Mouse (Mus musculus): ENCODE data around the gene Wnt4.

Gene Wnt4

DNA sequence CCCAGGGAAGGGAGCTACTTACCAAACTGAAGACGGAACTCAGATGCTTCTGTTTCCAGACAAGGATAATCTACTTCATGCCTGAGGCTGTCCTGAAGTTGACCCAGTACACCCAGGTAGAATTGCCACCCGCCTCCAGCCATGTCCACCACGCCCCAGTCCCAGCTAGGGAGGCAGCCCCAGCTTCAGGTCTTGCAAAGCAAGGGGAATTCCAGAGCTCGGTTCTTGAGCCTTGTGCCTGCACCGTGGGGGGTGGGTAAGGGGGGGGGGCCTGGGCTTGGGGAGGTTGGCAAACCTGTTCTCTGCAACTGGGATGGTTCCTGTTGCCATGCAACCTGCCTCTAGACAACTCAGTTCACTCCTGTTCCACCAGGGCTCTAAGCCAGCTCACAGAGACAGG lies 2.1 kb downstream of the Wnt4 start:
- DNase-seq, result no peak

- DNase-seq, result no peak
Measured at GRCm38 (mm10) chr4:137281273-137281672, 4.0 kb downstream of the Wnt4 start.

DNA sequence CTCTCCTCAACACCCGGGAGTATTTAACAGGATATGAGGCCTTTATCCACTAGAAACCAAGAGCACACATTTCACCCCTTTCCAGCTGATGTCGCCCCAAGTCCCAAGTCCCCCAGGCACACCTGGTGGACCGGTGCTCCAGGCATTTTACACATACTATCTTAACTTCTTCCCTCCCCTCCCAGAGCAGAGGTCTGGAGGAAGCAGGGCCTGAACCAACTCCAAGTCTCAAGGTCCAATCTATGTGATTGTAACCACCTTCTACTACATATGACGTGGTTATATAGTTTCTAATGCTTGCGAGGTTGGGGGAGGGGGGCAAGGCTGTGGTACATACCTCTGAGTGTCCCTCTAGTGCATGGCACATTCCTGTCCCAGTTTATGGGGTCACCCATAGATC lies 4.8 kb downstream of the Wnt4 start:
- DNase-seq, result no peak

GRCm38 (mm10) chr4:137282584-137283406 lies 5.5 kb downstream of the Wnt4 start:
- DNase-seq, result no peak

- DNase-seq, result no peak
Measured at GRCm38 (mm10) chr4:137283407-137283732, 6.1 kb downstream of the Wnt4 start.

- DNase-seq, result no peak
Measured at GRCm38 (mm10) chr4:137285876-137286661, 8.8 kb downstream of the Wnt4 start.

GRCm38 (mm10) chr4:137286662-137286953 lies 9.3 kb downstream of the Wnt4 start:
- DNase-seq, result no peak

DNA sequence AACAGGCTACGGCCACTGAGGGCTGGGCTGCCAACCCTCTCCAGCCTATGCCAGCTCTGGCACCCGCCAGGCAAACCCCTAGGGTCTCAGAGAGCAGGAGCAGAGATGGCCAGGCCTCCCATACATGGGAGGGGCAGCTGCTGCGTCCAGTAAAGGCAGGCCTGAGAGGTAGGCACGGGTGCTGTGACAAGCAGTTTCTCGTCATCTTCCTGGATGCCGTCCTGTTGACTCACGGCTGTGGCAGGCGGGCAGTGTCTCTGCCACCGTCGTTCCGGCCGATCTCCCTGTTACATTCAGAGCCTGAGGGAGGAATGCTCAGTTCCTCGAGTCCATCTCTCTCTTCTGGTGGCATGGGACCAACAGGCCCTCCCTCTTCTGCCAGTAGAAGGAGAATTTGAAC lies 9.9 kb downstream of the Wnt4 start:
- DNase-seq, result no peak

- DNase-seq, result peak; percentile 63
Measured at GRCm38 (mm10) chr4:137287818-137288217, 10.5 kb downstream of the Wnt4 start.

GRCm38 (mm10) chr4:137289701-137290100 lies 12.4 kb downstream of the Wnt4 start:
- DNase-seq, result no peak

DNA sequence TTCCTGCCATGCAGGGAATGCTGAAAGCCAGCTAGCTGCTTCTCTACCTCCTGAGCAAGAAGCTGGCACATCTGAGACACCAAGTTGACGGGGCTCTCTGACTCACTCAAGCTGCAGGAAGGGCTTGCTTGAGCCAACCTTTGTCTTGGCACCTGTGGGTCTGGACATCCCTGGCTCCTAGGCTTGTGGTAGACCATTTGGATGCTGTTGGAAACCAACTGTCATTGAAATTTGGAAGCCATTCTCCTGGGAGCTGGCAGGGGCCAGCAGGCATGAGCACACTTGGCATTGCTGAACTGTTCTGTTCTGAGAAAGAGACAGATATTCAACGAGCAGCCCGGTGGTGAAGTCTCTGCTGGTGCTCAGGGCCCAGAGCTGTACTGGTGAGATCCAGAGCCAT lies 13.0 kb downstream of the Wnt4 start:
- no peak for DNase-seq

- DNase-seq, result no peak
Measured at GRCm38 (mm10) chr4:137292625-137293024, 15.3 kb downstream of the Wnt4 start.

GRCm38 (mm10) chr4:137294032-137294431 lies 16.7 kb downstream of the Wnt4 start:
- DNase-seq, result no peak

DNA sequence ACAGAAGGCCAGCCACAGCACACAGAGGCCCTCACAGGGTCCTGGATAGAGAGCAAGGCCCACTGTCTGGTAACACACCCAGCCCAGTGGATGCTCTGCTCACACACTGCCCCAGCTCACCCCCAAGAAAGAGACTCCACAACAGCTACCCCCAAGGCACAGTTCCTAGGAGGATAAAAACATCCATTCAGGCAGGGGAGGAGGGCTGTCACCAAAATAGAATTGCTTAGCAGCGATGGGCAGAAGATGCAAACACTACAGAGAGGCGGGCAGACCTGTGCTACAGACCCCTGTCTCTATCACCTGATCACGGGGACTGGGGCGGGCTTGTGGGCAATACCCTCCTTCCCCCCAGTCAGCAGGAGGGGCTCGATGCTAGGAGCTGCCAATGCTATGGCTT lies 17.2 kb downstream of the Wnt4 start:
- DNase-seq, result no peak

- DNase-seq, result peak; percentile 54
Measured at GRCm38 (mm10) chr4:137294951-137295350, 17.7 kb downstream of the Wnt4 start.

GRCm38 (mm10) chr4:137297611-137298010 lies 20.3 kb downstream of the Wnt4 start:
- DNase-seq, result no peak

DNA sequence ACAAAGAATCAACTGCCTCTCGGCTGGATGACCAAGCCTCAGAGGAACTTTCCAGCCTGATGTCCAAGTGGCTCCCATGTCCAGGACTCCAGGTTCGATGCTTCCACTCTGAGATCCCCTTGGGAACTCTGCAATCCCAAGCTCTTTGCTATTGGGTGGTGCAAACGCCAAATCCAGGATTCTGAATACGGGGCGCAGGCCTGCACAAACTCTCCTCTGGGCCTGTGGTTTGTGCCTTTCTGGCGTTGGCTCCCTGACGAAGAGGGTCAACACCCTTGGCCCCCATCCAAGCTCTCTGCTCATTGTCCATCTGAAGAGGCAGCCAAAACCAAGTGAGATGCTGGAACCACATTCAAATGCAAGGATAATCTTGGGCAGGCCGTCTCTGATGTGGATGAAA lies 21.1 kb downstream of the Wnt4 start:
- no peak for DNase-seq

GRCm38 (mm10) chr4:137300227-137300626 lies 22.9 kb downstream of the Wnt4 start:
- DNase-seq, result no peak

DNA sequence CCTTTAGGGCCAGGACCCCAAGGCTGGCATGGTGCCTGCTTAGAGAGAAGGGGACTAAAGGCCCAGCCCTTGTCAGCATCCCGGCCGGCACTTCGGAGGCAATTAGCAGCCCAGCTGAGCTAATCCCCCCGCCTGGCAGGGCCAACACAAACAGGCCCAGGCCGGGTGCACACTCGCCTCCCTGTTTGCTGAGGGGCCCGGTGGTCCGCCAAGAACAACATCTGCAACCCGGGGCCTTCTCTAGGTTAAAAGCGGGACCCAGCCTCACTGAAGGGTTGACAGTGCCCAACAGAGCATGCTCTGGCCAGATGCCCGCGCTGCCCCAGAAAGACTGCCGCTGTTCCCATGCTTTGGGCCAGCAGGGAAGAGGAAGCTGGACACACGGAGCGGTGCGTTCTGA lies 24.3 kb downstream of the Wnt4 start:
- DNase-seq, result no peak

DNA sequence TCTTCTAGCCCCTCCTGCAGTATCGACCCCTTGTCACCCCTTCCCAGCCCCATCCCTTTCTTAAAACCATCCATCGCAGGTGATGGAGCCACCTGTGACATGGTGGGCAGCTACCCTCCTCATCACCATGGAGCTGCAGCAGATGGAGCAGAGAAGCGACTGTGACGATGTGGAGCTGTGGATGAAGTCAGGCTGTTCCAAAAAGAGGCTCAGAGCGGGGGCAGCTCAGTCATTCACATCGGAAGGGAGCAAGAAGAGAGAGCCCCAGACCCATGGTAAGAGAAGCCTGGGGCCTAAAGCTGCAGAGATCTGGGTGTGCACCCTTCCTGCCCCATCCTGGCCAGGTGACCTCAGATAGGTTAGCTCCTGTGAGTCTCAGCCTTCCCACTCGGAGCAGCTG lies 26.8 kb downstream of the Wnt4 start:
- no peak for DNase-seq

DNA sequence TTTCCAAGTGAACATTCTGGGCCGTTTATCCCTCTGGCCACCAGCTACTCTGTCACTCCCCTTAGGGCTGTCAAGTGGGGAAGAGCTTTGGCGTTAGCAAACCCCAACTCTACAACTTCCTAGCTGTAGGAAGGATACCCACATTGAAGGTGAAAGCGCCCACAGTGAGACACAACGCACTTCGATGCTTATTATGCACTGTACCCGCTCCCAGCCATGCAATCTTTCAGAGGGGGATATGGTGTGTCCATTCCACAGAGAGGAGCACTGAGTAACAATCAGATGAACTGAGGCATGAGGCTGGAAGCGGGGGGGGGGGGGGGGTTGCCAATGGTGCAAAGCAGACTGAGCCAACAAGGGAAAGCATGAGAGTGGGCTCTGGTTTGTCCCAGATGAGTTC lies 27.8 kb downstream of the Wnt4 start:
- no peak for DNase-seq

GRCm38 (mm10) chr4:137305831-137306576 lies 28.7 kb downstream of the Wnt4 start:
- DNase-seq, result no peak

GRCm38 (mm10) chr4:137306577-137306888 lies 29.2 kb downstream of the Wnt4 start:
- DNase-seq, result no peak
